Mouse (Mus musculus) hindbrain, embryonic 13.5 days (tissue): ENCODE data around the gene Ppp2r5a. TPM values are rescaled to one million over a fixed set of nuclear protein-coding genes. Genes with fewer than 3 reads are reported as not detected.
A peak's percentile ranks its signal among the peaks of the same experiment; 100 is the strongest.

Experiments used
- ATAC-seq: fragments of 200-750 bp; cut with Nextera tagmentation; 2 replicates; pipeline ENCODE4 v1.8.0; 2017; ENCODE audit warnings: moderate TSS enrichment; ENCODE audit not compliant: low FRiP score
- H3K27ac ChIP-seq: fragments of 300-500 bp; sonication (generic); 2 replicates; pipeline ENCODE4 v1.5.1; 2015; ENCODE audit warnings: inconsistent platforms, mild to moderate bottlenecking, moderate library complexity
- H3K27me3 ChIP-seq: fragments of 300-500 bp; sonication (generic); 2 replicates; pipeline ENCODE4 v1.6.1; 2015; ENCODE audit warnings: mild to moderate bottlenecking, inconsistent platforms
- H3K36me3 ChIP-seq: fragments of 300-500 bp; sonication (generic); 2 replicates; pipeline ENCODE4 v1.6.1; 2015; ENCODE audit warnings: mild to moderate bottlenecking, inconsistent platforms
- H3K4me1 ChIP-seq: fragments of 300-500 bp; sonication (generic); replicated peaks from 2 replicates; pipeline ENCODE4 v1.6.1; 2015; ENCODE audit warnings: inconsistent platforms
- H3K4me2 ChIP-seq: fragments of 300-500 bp; sonication (generic); 2 replicates; pipeline ENCODE4 v1.6.1; 2015; ENCODE audit warnings: inconsistent platforms, mild to moderate bottlenecking, moderate library complexity
- H3K4me3 ChIP-seq: fragments of 300-500 bp; sonication (generic); 2 replicates; pipeline ENCODE4 v1.5.1; 2015; ENCODE audit warnings: mild to moderate bottlenecking, inconsistent platforms
- H3K9ac ChIP-seq: fragments of 300-500 bp; sonication (generic); 2 replicates; pipeline ENCODE4 v1.6.1; 2015; ENCODE audit warnings: mild to moderate bottlenecking, inconsistent platforms
- H3K9me3 ChIP-seq: fragments of 300-500 bp; sonication (generic); 2 replicates; pipeline ENCODE4 v1.6.1; 2016; ENCODE audit warnings: inconsistent platforms
- WGBS: fragments of 180-500 bp; shearing (Covaris S2); methylation state at CpG from one replicate; pipeline ENCODE4 v1.1.7; 2015; 5-methylcytosine and 5-hydroxymethylcytosine counted together
- polyA plus RNA-seq: library from polyadenylated mRNA; unstranded; fragments of >200 nt; fragmentation: Nextera tagmentation; extraction: Ambion mirVana; gene quantifications from 2 replicates; pipeline ENCODE4 v1.2.1, GENCODE M21; 2015

The Ppp2r5a gene
- polyA plus RNA-seq, 1 experiment from 2014 or later = 7.5 TPM

DNA sequence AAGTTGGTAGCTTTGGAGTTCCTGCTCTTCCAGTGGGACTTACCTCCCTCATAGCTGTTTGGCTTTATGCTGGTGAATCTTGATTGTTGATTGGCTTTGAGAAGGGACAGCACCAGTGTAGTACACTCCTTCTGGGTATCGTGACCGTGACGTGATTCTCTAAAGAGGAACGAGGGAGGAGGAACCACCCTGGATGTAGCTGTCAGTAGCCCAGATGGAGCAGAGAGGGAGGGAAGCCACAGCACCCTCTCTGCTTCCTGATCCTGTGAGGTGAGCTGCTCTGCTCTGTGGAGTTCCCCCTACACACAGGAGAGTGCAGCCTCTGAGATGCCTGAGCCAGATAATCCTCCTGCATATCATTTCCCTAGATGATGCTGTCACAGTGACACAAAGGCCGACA lies 68.6 kb downstream of the Ppp2r5a start:
- Histone ChIP-seq H3K9ac (no peak overlapping the region), H3K4me2 (no peak overlapping the region), H3K9me3 (no peaks in the 10 kb centered on the region), H3K36me3 (peaks cover 77% of the 10 kb centered on the region), H3K27me3 (no peaks in the 10 kb centered on the region), H3K27ac (no peak overlapping the region), H3K4me3 (no peak overlapping the region), H3K4me1 (0 out of 2 replicates have a peak, but pooled peaks cover 8% of the 10 kb centered on the region)
- ATAC-seq = no peak
- 85% methylated on average over 5 of the region's 5 CpGs for WGBS

DNA sequence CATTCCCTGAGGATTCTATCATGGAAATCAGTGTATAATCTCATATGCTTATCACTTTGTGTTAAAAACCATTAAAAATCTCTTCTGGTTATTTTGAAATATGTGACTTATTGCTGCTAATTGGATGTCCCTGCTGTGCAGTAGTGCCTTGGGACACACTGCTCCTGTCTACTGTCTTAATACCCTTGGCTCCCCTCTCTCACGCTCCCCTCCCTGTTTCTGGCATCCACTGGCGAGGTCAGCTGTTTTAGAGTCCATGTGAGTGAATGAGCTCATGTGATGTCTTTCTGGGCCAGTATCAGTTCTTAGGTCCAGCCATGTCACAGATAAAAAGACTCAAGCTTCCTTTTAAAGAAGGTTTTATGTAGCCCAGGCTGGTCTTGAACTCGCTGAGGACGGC lies 72.7 kb downstream of the Ppp2r5a start:
- Histone ChIP-seq H3K4me3 (no peak overlapping the region), H3K27ac (no peak overlapping the region), H3K27me3 (no peaks in the 10 kb centered on the region), H3K4me2 (no peak overlapping the region), H3K36me3 (peaks cover 47% of the 10 kb centered on the region), H3K4me1 (peaks cover 36% of the 10 kb centered on the region), H3K9ac (no peak overlapping the region), H3K9me3 (no peaks in the 10 kb centered on the region)
- no peak for ATAC-seq
- 83% methylated on average over 4 of the region's 4 CpGs for WGBS

DNA sequence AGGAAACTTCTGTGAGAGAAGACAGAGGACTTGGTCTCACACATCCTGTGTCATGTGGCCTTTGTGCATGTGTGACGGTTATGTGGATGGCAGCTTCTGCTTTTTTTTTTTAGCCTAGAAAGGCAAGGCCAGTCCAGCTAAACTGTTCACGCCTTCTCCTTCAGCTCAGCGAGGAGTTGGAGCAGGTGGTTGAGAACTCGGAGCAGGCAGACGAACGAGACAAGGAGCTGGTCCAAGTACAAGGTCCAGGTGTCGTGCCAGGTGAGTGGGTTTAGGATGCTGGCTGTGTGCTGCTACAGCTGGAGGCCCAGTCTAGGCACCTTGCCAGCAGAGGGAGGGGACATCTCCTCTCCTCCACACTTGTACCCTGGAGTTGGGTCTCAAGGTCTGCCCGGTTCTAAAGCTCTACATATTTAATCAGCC lies 75.0 kb downstream of the Ppp2r5a start:
- no peak for ATAC-seq
- Histone ChIP-seq H3K4me1 (peaks cover 36% of the 10 kb centered on the region), H3K27me3 (no peaks in the 10 kb centered on the region), H3K4me3 (0 out of 2 replicates have a peak overlapping the region, but pooled peaks have one; percentile 82), H3K36me3 (peaks cover 29% of the 10 kb centered on the region), H3K27ac (no peak overlapping the region), H3K9ac (peak overlapping the region; percentile 92), H3K9me3 (no peaks in the 10 kb centered on the region), H3K4me2 (peak overlapping the region; percentile 88)
- WGBS = 81% methylated on average over 8 of the region's 8 CpGs

DNA sequence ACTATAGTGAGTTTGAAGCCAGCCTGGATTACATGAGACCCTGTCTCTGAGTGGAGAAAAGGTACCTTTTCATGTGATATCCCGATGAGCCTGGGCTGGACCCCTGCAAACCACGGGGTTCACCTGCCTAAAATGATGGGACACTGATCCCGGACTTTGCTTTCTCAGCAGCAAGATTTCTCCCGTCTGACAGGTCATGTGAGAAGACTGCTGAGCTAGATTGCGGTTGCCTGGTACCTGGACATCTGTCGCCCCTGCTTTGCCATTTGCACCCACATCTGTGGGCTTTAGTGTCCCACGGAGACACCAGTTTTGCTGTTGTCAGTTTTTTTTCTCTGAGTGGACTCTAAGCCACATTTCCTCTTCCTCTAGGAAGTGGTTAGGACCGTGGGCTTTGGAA lies 75.8 kb downstream of the Ppp2r5a start:
- Histone ChIP-seq H3K4me1 (peaks cover 36% of the 10 kb centered on the region), H3K27me3 (no peaks in the 10 kb centered on the region), H3K27ac (no peak overlapping the region), H3K4me3 (peak overlapping the region; percentile 82), H3K4me2 (peak overlapping the region; percentile 88), H3K9ac (peak overlapping the region; percentile 92), H3K9me3 (no peaks in the 10 kb centered on the region), H3K36me3 (peaks cover 21% of the 10 kb centered on the region)
- ATAC-seq = no peak
- 81% methylated on average over 8 of the region's 8 CpGs for WGBS

DNA sequence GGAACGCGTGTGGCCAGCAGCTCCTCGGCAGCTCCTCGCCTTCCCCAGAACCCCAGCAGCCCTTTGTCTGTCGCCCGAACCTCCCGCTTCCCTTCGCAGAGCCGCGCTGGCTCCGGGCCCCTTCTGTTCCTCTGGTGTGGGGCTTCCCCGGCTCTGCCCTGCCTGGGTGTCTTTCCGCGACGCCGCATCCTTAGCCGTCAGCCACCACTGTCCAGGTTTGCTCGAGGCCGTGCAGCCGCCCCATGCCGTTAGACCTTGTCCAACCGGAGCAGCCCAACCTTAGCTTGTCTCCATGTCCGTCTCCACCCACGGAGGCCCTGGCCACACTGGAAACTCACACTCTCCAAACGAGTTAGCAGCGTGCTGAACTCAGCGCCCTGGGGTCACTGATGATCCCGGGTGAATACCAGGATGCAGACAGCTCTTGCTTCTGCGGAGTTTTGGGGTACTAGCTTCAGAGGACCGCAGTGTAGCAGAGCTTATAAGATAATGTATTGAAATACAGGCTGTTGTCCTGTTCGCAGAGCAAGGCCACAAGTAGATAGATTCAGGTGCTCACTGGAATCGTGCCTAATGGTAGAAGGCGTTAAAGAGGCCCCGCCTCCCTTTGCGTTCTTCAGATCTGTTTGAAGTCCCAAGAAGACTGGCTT lies 76.7 kb downstream of the Ppp2r5a start:
- ATAC-seq = peak; percentile 82
- Histone ChIP-seq H3K27me3 (no peaks in the 10 kb centered on the region), H3K36me3 (peaks cover 12% of the 10 kb centered on the region), H3K9me3 (no peaks in the 10 kb centered on the region), H3K4me2 (peak overlapping the region; percentile 88), H3K27ac (peak overlapping the region; percentile 90), H3K4me3 (peak overlapping the region; percentile 82), H3K9ac (peak overlapping the region; percentile 92), H3K4me1 (peaks cover 36% of the 10 kb centered on the region)
- WGBS = 2% methylated on average over 35 of the region's 35 CpGs

DNA sequence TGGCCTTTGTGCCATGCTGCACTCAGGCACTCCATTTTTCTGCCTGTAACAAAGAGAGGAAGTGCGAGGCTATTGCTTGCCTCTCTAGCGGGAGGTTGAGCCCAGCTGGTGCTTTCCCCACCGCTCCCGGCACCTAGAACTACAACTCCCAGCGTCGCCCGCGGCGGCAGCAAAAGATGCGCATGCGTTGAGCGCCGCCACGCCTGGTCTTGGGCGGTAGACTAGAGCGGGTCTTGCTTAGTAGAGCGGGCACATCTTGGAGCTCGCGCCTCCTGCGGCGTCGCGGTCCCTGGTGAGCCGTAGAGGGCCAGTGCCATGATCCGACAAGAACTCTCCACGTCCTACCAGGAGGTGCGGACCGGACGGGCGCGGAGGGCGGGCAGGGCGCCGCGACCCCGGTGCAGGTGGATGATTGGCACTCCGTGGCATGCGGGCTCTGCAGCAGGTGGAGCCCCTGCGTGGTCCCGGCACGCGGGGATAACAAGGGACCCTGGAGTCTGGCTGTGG lies 77.3 kb downstream of the Ppp2r5a start, which contains the start of gene Tmem206:
Tmem206 (plus strand) TSS at position 187 of the 507 bp plus-strand sequence.
- Histone ChIP-seq H3K27me3 (no peaks in the 10 kb centered on the region), H3K9ac (peak within 1 kb of the TSS; percentile 92), H3K4me2 (peak within 1 kb of the TSS; percentile 88), H3K4me1 (peaks cover 36% of the 10 kb centered on the region), H3K36me3 (peaks cover 7% of the 10 kb centered on the region; the same call in 1 of the 2 replicates), H3K4me3 (peak within 1 kb of the TSS; percentile 82), H3K9me3 (no peaks in the 10 kb centered on the region), H3K27ac (peak within 1 kb of the TSS; percentile 90)
- under 1% methylated on average over 42 of the region's 42 CpGs for WGBS
- ATAC-seq = peak; percentile 95

DNA sequence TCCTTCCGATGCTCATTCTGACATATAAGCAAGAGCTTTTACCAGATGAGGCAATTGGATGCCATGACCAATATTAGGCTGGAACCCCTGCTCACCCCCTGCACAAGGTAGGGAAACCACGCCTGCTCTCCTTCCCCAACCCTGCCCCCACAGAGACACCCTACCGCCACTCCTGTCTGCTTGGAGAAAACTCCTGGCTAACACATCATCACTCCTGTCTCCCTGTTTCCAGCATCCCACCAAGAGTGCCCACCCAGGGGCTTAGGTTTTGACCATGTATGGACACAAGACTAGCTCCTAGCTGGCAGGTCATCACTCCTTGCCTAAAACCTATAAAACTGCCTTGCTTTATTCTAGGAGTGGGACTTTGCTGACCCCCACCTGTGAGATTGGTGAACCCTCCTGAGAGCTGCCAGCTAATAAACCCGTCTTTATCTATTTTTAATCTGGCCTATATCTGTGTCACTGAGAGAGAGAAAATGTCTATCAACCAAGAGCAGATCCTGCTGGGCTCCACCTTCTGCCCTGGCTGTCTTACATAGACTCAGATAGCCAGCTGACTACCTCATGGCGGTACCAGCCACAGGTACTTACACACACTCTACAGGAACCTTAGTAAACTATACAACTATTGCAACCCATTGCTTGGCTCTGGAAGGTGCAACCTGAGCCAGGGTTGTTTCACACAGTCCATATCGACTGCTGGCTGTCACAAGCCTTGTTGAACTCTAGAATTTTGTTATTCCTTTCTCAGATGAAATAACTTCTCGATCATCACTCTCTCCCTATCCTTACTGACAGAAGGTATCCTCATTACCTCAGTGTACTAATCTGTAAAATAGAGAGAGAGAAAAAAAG lies 78.1 kb downstream of the Ppp2r5a start:
- H3K4me2 ChIP-seq = peak overlapping the region; percentile 88
- H3K27ac ChIP-seq = peak overlapping the region; percentile 90
- H3K4me3 ChIP-seq = no peak overlapping the region; the same call in 1 of the 2 replicates
- 84% methylated on average over 7 of the region's 7 CpGs for WGBS
- peak; percentile 8; the same call in 1 of the 2 replicates for ATAC-seq
- no peaks in the 10 kb centered on the region for H3K9me3 ChIP-seq
- peaks cover 31% of the 10 kb centered on the region for H3K4me1 ChIP-seq
- H3K27me3 ChIP-seq = no peaks in the 10 kb centered on the region
- no peak overlapping the region for H3K9ac ChIP-seq
- peaks cover 7% of the 10 kb centered on the region; the same call in 1 of the 2 replicates for H3K36me3 ChIP-seq

DNA sequence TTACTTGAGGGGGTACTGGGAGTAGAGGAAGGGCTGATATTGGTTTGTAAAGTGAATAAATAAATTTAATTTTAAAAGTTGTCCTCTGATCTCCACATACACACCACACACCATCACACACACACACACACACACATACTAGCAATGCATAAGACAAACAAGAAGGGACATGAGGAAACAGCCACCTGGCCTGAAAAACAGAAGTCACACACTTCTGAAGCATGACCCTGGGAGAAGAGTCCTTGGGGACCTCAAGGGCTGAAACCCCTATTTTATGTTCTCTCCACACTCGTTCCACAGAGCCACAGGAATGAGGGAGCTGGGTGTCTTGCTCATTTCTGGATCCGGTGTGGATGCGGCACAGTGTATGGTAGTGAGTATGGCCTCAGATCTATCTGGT lies 79.7 kb downstream of the Ppp2r5a start:
- WGBS = 90% methylated on average over 3 of the region's 3 CpGs
- H3K9ac ChIP-seq = no peak overlapping the region
- H3K4me2 ChIP-seq = no peak overlapping the region

DNA sequence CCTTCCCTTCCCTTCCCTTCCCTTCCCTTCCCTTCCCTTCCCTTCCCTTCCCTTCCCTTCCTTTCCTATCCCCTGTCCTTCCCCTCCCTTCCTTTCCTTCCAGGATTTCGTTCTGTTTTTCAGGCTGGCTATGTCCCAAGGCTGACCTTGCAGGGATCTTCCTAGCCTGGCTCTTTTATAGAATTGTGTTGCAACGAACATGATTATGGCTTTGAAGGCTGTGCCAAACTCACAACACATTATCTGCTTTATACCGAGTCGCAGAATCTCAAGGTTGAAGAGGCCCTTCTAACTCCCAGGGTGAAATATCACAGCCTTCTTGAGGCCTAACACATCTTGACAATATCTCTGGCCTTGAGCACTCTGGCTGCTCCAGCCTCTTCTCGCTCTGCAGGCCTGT lies 84.4 kb downstream of the Ppp2r5a start:
- Histone ChIP-seq H3K9me3 (no peaks in the 10 kb centered on the region), H3K4me2 (no peak overlapping the region), H3K27me3 (no peaks in the 10 kb centered on the region), H3K4me3 (no peak overlapping the region), H3K9ac (no peak overlapping the region), H3K4me1 (peaks cover 8% of the 10 kb centered on the region; the same call in 1 of the 2 replicates), H3K27ac (no peak overlapping the region), H3K36me3 (no peaks in the 10 kb centered on the region)
- ATAC-seq = no peak
- 73% methylated on average over 5 of the region's 5 CpGs for WGBS

More for the DNA sequence above, 79.7 kb downstream of the Ppp2r5a start:
- Histone ChIP-seq H3K36me3 (no peaks in the 10 kb centered on the region), H3K27ac (no peak overlapping the region), H3K9me3 (no peaks in the 10 kb centered on the region), H3K27me3 (no peaks in the 10 kb centered on the region), H3K4me3 (no peak overlapping the region), H3K4me1 (peaks cover 21% of the 10 kb centered on the region)
- no peak for ATAC-seq

DNA sequence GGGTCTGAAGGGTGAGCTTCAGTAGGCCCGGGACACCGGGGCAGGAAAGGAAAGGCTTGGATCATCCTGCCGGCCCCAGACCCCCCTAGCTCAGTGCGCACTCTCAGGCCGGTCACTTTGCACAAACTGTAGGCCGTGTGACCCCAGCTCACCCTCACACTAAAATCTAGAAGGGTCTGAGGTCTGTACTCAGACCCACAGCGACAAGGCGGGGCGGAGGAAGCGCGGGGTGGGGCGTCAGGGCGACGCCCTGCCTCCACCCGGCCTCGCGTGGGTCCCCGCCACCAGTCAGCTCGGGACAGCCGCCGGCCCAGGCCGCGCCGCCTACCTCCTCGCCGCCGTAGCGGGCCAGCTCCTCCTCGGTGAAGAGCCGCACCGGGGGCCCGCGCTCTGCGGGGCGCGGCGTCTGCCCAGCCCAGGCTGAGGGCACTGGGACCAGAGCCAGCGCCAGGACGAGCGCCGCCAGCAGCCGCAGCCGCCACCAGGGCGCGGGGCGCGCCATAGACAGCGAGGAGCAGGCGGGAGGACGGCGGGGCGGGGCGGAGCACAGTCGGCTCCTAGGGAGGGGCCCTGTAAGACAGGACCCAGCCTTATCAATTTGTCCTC lies 85.4 kb downstream of the Ppp2r5a start, which contains the start of gene Nenf:
Nenf (minus strand) TSS at position 604 of the 606 bp plus-strand sequence.
- peak within 1 kb of the TSS; percentile 70 for H3K4me3 ChIP-seq
- ATAC-seq = peak; percentile 89

DNA sequence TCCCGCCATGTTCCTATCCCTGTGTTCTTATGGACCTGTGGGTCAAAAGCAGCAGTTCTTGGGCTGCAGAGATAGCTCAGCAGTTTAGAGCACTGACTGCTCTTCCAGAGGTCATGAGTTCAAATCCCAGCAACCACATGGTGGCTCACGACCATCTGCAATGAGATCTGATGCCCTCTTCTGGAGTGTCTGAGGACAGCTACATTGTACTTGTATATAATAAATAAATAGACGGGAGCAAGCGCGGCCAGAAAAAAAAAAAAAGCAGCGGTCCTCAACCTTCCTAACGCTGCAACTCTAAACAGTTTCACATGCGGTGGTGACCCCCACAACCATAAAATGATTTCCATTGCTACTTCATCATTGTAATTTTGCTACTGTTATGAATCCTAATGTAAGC lies 86.3 kb downstream of the Ppp2r5a start:
- H3K27ac ChIP-seq = no peak overlapping the region
- no peak for ATAC-seq
- H3K4me3 ChIP-seq = peak overlapping the region; percentile 70; the same call in 1 of the 2 replicates
- H3K4me2 ChIP-seq = peak overlapping the region; percentile 75
- H3K36me3 ChIP-seq = no peaks in the 10 kb centered on the region
- 81% methylated on average over 8 of the region's 8 CpGs for WGBS
- no peaks in the 10 kb centered on the region for H3K9me3 ChIP-seq
- peaks cover 16% of the 10 kb centered on the region for H3K4me1 ChIP-seq
- H3K27me3 ChIP-seq = no peaks in the 10 kb centered on the region
- H3K9ac ChIP-seq = peak overlapping the region; percentile 91

More for the DNA sequence above, 85.4 kb downstream of the Ppp2r5a start, which contains the start of gene Nenf:
- peak within 1 kb of the TSS; percentile 75 for H3K4me2 ChIP-seq
- under 1% methylated on average over 54 of the region's 54 CpGs for WGBS
- no peaks in the 10 kb centered on the region for H3K27me3 ChIP-seq
- H3K4me1 ChIP-seq = peaks cover 12% of the 10 kb centered on the region
- H3K9me3 ChIP-seq = no peaks in the 10 kb centered on the region
- H3K9ac ChIP-seq = peak within 1 kb of the TSS; percentile 91
- peak within 1 kb of the TSS; percentile 76 for H3K27ac ChIP-seq
- no peaks in the 10 kb centered on the region for H3K36me3 ChIP-seq

DNA sequence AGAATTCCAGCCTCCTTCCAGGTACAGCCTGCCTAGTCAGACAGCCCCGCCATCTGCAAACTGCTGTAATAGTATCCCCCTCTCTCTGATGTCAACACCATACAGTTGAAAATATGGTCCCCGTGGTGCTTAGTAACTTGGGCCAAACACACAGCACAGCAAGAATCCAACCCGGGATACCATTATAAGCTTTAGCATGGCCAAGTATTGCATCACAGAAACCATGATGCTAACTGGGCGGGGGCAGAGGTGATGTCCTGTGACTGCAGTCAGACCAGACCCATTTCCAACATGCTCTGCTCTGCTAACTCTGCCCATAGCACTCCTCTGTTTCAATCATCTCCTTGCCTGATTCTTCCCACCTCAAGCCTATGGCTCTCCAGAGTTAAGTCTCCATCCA lies 89.1 kb downstream of the Ppp2r5a start:
- H3K4me3 ChIP-seq = no peak overlapping the region
- no peak for ATAC-seq
- no peaks in the 10 kb centered on the region for H3K9me3 ChIP-seq
- WGBS = 77% methylated on average over 4 of the region's 4 CpGs
- no peak overlapping the region for H3K4me2 ChIP-seq
- H3K27ac ChIP-seq = no peak overlapping the region
- H3K4me1 ChIP-seq = peaks cover 16% of the 10 kb centered on the region
- no peaks in the 10 kb centered on the region for H3K27me3 ChIP-seq
- H3K36me3 ChIP-seq = 0 out of 2 replicates have a peak, but pooled peaks cover 3% of the 10 kb centered on the region
- no peak overlapping the region for H3K9ac ChIP-seq
